Mouse (Mus musculus) neural tube, embryonic 14.5 days (tissue): ENCODE measurements around the gene Gm20388. TPM values are rescaled to one million over a fixed set of nuclear protein-coding genes. Genes with fewer than 3 reads are reported as not detected.

Source experiments
- ATAC-seq: fragments of 200-750 bp; cut with Nextera tagmentation; 2 replicates; pipeline ENCODE4 v1.8.0; 2017; ENCODE audit warnings: low read depth, mild to moderate bottlenecking, moderate TSS enrichment, moderate library complexity
- H3K27ac ChIP-seq: fragments of 300-500 bp; sonication (generic); 2 replicates; pipeline ENCODE4 v1.5.1; 2014; ENCODE audit warnings: low read depth, mild to moderate bottlenecking, control low read depth, low read length, moderate library complexity, mixed read lengths
- H3K27me3 ChIP-seq: fragments of 300-500 bp; sonication (generic); 2 replicates; pipeline ENCODE4 v1.6.1; 2014; ENCODE audit warnings: low read length; ENCODE audit not compliant: control insufficient read depth, insufficient read depth
- H3K36me3 ChIP-seq: fragments of 300-500 bp; sonication (generic); 2 replicates; pipeline ENCODE4 v1.6.1; 2014; ENCODE audit warnings: low read length, mixed read lengths; ENCODE audit not compliant: control insufficient read depth, insufficient read depth
- H3K4me1 ChIP-seq: fragments of 300-500 bp; sonication (generic); 2 replicates; pipeline ENCODE4 v1.6.1; 2014; ENCODE audit warnings: low read length; ENCODE audit not compliant: control insufficient read depth, insufficient read depth
- H3K4me2 ChIP-seq: fragments of 300-500 bp; sonication (generic); 2 replicates; pipeline ENCODE4 v1.6.1; 2014; ENCODE audit warnings: mild to moderate bottlenecking, low read depth, low read length, control low read depth
- H3K4me3 ChIP-seq: fragments of 300-500 bp; sonication (generic); 2 replicates; pipeline ENCODE4 v1.5.1; 2014; ENCODE audit warnings: low read depth, low read length, control low read depth, mixed read lengths
- H3K9ac ChIP-seq: fragments of 300-500 bp; sonication (generic); replicated peaks from 2 replicates; pipeline ENCODE4 v1.6.1; 2014; ENCODE audit warnings: low read depth, mild to moderate bottlenecking, control low read depth, low read length, mixed read lengths
- H3K9me3 ChIP-seq: fragments of 300-500 bp; sonication (generic); 2 replicates; pipeline ENCODE4 v1.6.1; 2016; ENCODE audit warnings: low read length; ENCODE audit not compliant: control insufficient read depth
- WGBS: fragments of 180-500 bp; shearing (Covaris S2); extraction: QIAGEN DNeasy Blood & Tissue Kit; methylation state at CpG from one replicate; pipeline ENCODE4 v1.1.7; 2014; 5-methylcytosine and 5-hydroxymethylcytosine counted together
- polyA plus RNA-seq: library from polyadenylated mRNA; unstranded; fragments of >200 nt; fragmentation: Nextera tagmentation; extraction: Ambion mirVana; gene quantifications from 2 replicates; pipeline ENCODE4 v1.2.1, GENCODE M21; 2014

Gm20388 gene
- polyA plus RNA-seq, 1 experiment from 2014 or later = 10.3 TPM

GRCm38 (mm10) chr8:120391856-120392255, 481.2 kb downstream of the Gm20388 start:
- no peak overlapping the region for H3K9ac ChIP-seq
- no peak overlapping the region; the same call in 1 of the 2 replicates for H3K4me2 ChIP-seq
- H3K36me3 ChIP-seq = no peaks in the 10 kb centered on the region
- H3K4me3 ChIP-seq = no peak overlapping the region
- peak overlapping the region; percentile 48 for H3K27ac ChIP-seq
- WGBS = 7% methylated on average over 21 of the region's 21 CpGs
- no peaks in the 10 kb centered on the region for H3K9me3 ChIP-seq
- H3K27me3 ChIP-seq = no peaks in the 10 kb centered on the region
- ATAC-seq = peak; percentile 77
- peaks cover 30% of the 10 kb centered on the region for H3K4me1 ChIP-seq

GRCm38 (mm10) chr8:120393085-120393484, 482.4 kb downstream of the Gm20388 start:
- H3K9ac ChIP-seq = no peak overlapping the region
- H3K4me1 ChIP-seq = peaks cover 41% of the 10 kb centered on the region
- WGBS = 71% methylated on average over 11 of the region's 11 CpGs
- H3K27ac ChIP-seq = no peak overlapping the region
- no peak overlapping the region for H3K4me3 ChIP-seq
- H3K9me3 ChIP-seq = no peaks in the 10 kb centered on the region
- no peak overlapping the region for H3K4me2 ChIP-seq
- ATAC-seq = no peak
- no peaks in the 10 kb centered on the region for H3K27me3 ChIP-seq
- no peaks in the 10 kb centered on the region for H3K36me3 ChIP-seq

- Histone ChIP-seq H3K36me3 (no peaks in the 10 kb centered on the region), H3K27me3 (no peaks in the 10 kb centered on the region), H3K4me2 (no peak overlapping the region), H3K9ac (no peak overlapping the region), H3K4me1 (peaks cover 47% of the 10 kb centered on the region), H3K9me3 (no peaks in the 10 kb centered on the region), H3K4me3 (no peak overlapping the region), H3K27ac (no peak overlapping the region)
- 78% methylated on average over 9 of the region's 9 CpGs for WGBS
- no peak for ATAC-seq
Measured at GRCm38 (mm10) chr8:120393871-120394275, 483.2 kb downstream of the Gm20388 start.

- Histone ChIP-seq H3K27ac (no peak overlapping the region), H3K4me1 (peaks cover 52% of the 10 kb centered on the region), H3K4me2 (no peak overlapping the region), H3K9me3 (no peaks in the 10 kb centered on the region), H3K27me3 (no peaks in the 10 kb centered on the region), H3K4me3 (no peak overlapping the region), H3K9ac (no peak overlapping the region), H3K36me3 (no peaks in the 10 kb centered on the region)
- WGBS = 94% methylated on average over 3 of the region's 3 CpGs
- no peak for ATAC-seq
Measured at GRCm38 (mm10) chr8:120395892-120396291, 485.3 kb downstream of the Gm20388 start.

GRCm38 (mm10) chr8:120396756-120397155, 486.1 kb downstream of the Gm20388 start:
- H3K36me3 ChIP-seq = no peaks in the 10 kb centered on the region
- H3K4me2 ChIP-seq = no peak overlapping the region
- no peaks in the 10 kb centered on the region for H3K9me3 ChIP-seq
- 33% methylated on average over 3 of the region's 3 CpGs for WGBS
- peaks cover 49% of the 10 kb centered on the region for H3K4me1 ChIP-seq
- H3K9ac ChIP-seq = no peak overlapping the region
- ATAC-seq = no peak
- H3K27me3 ChIP-seq = no peaks in the 10 kb centered on the region
- H3K4me3 ChIP-seq = no peak overlapping the region
- no peak overlapping the region for H3K27ac ChIP-seq

GRCm38 (mm10) chr8:120397444-120398411, 487.1 kb downstream of the Gm20388 start:
- no peaks in the 10 kb centered on the region for H3K9me3 ChIP-seq
- H3K36me3 ChIP-seq = no peaks in the 10 kb centered on the region
- H3K4me1 ChIP-seq = peaks cover 39% of the 10 kb centered on the region
- peak overlapping the region; percentile 2; the same call in 1 of the 2 replicates for H3K27ac ChIP-seq
- ATAC-seq = peak; percentile 30; the same call in 1 of the 2 replicates
- H3K27me3 ChIP-seq = no peaks in the 10 kb centered on the region
- 27% methylated on average over 15 of the region's 15 CpGs for WGBS
- no peak overlapping the region for H3K9ac ChIP-seq
- no peak overlapping the region for H3K4me2 ChIP-seq
- H3K4me3 ChIP-seq = no peak overlapping the region

GRCm38 (mm10) chr8:120399212-120399934, 488.7 kb downstream of the Gm20388 start:
- WGBS = 22% methylated on average over 33 of the region's 33 CpGs
- Histone ChIP-seq H3K4me2 (peak overlapping the region; percentile 32), H3K9me3 (no peaks in the 10 kb centered on the region), H3K27me3 (no peaks in the 10 kb centered on the region), H3K4me1 (peaks cover 25% of the 10 kb centered on the region), H3K4me3 (no peak overlapping the region), H3K9ac (no peak overlapping the region), H3K36me3 (no peaks in the 10 kb centered on the region), H3K27ac (peak overlapping the region; percentile 44)
- peak; percentile 38; the same call in 1 of the 2 replicates for ATAC-seq

- no peak overlapping the region for H3K4me2 ChIP-seq
- peaks cover 27% of the 10 kb centered on the region for H3K4me1 ChIP-seq
- 84% methylated on average over 2 of the region's 2 CpGs for WGBS
- no peaks in the 10 kb centered on the region for H3K27me3 ChIP-seq
- ATAC-seq = no peak
- H3K9me3 ChIP-seq = no peaks in the 10 kb centered on the region
- no peak overlapping the region for H3K27ac ChIP-seq
- H3K4me3 ChIP-seq = no peak overlapping the region
- no peaks in the 10 kb centered on the region for H3K36me3 ChIP-seq
- no peak overlapping the region for H3K9ac ChIP-seq
Measured at GRCm38 (mm10) chr8:120401216-120401615, 490.6 kb downstream of the Gm20388 start.

GRCm38 (mm10) chr8:120401712-120402111, 491.1 kb downstream of the Gm20388 start:
- H3K9ac ChIP-seq = no peak overlapping the region
- 96% methylated on average over 7 of the region's 7 CpGs for WGBS
- no peak overlapping the region for H3K27ac ChIP-seq
- no peaks in the 10 kb centered on the region for H3K36me3 ChIP-seq
- ATAC-seq = no peak
- no peaks in the 10 kb centered on the region for H3K27me3 ChIP-seq
- peaks cover 27% of the 10 kb centered on the region for H3K4me1 ChIP-seq
- H3K9me3 ChIP-seq = no peaks in the 10 kb centered on the region
- no peak overlapping the region for H3K4me3 ChIP-seq
- no peak overlapping the region for H3K4me2 ChIP-seq
